Mouse (Mus musculus) brain, embryonic 14.5 days (tissue): ENCODE measurements around the gene Morn4. TPM values are rescaled to one million over a fixed set of nuclear protein-coding genes. Genes with fewer than 3 reads are reported as not detected.

Experiments used
- DNase-seq: peaks from one replicate; pipeline ENCODE4 v3.0.0-alpha.2; 2011; ENCODE audit warnings: low read depth
- CTCF ChIP-seq: fragments of 200-500 bp; IDR thresholded peaks from 2 replicates; pipeline ENCODE4 v1.5.1; 2012; ENCODE audit warnings: inconsistent platforms, mild to moderate bottlenecking, moderate library complexity, borderline replicate concordance; ENCODE audit not compliant: insufficient read depth, insufficient read length; ENCODE audit errors: extremely low read depth
- POLR2A ChIP-seq: fragments of 200-500 bp; IDR thresholded peaks from 2 replicates; pipeline ENCODE4 v1.6.1; 2012; ENCODE audit warnings: mild to moderate bottlenecking, inconsistent platforms, borderline replicate concordance; ENCODE audit not compliant: poor library complexity, insufficient read depth, insufficient read length, severe bottlenecking; ENCODE audit errors: extremely low read depth
- polyA plus RNA-seq: library from polyadenylated mRNA; depleted of rRNA; stranded (reverse); fragments of >200 nt; gene quantifications from 2 replicates; pipeline ENCODE4 v1.2.3, GENCODE M21; 2012

Gene Morn4
- polyA plus RNA-seq, 1 experiment, result 128 TPM

DNA sequence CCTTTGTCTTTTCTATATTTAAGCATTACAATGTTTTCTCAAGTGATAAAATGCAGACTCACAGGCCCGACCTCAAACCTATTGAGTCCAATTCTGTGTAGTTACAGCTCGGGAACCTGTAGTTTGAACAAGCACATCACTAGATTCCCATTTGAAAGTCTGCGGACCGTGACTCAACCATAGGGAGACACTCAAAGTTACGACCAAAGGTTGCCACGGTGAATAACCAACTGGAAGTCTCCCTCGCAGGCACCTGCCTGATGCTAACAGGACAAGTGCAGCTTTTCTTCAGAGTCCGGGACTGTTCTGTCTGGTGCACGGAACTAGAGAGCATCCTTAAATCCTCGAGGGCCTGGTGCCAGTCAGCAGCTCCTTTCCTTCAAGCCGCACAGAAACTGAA is 5.7 kb downstream of the Morn4 start:
- no peak for TF ChIP-seq CTCF
- TF ChIP-seq POLR2A, result no peak

DNA sequence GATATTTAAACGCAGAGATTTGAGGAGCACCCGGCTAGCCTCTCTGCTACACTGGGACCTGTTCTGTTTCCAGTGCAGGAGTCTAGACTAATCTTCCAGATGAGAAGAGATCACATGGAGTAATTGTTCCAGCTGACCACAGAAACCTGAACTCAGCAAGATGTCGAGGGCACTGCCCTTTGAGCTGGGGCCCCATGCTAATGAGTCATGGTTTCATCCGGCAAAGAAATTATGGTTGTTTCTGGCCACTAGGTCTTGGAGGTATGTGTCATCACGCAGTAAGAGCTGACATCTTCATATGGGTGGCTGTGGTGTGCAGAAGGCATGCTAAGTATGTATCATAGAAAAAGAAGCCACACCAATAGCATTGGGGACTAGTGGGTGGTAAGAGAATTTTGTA is 6.2 kb downstream of the Morn4 start:
- TF ChIP-seq POLR2A (no peak), CTCF (no peak)
- DNase-seq, result no peak

More for the DNA sequence above, 5.7 kb downstream of the Morn4 start:
- DNase-seq, result no peak

DNA sequence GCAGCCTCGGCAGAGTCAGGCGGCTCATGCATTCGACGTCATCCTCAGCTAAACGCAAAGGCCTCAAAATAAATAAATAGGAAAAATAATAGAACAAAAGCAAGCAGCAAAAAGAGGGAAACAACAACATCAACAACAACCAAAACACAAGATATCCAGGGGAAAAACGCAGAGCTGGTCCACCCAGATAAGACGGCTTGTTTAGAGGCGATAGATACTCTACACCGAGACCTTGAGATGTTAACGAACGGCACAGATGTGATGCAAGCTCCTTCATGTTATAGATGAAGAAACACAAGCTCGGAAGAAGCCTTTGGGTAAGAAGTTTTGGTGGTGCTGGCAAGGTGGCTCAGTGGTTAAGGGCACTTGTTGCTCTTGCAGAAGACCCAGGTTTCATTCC is 7.2 kb downstream of the Morn4 start:
- no peak for DNase-seq
- no peak for TF ChIP-seq POLR2A
- no peak for TF ChIP-seq CTCF

DNA sequence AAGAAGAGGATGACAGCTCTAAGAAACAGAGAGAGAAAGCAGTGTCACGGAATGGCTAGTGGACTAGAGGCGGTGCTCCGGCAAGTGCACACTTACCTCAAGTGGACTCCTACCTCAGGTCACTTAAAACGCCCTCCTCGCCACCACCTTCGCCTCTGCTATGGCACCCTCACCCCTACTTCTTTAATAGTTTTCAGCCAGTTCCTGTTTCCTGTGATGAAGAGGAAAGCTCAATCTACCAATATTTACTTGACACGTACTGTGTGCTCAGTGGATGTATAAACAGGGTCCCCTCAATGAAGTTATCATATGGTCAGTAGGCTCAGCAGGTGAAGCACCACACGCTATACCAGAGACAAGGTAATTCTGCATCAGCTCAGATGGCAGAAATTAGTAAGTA is 7.6 kb downstream of the Morn4 start:
- no peak for DNase-seq
- TF ChIP-seq CTCF (no peak), POLR2A (no peak)

DNA sequence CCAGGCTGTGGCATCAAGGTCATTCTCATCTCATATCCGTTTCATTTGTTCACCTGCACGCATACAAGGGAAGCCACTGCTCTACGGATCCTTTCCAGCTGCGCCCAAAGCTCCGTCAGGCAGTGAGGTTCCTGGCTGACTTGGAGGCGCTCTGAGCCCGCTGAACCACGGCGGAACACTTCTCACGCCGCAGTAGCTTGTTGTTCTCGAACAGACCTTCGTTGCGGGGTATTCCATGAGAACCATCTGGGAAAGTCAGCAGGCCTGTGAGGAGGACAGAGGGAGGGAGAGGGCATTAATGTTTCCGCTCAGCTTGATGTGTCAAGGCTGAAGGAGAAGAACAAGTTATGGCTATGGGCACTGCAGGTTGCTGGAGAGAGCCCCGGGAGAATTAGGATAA is 10.2 kb downstream of the Morn4 start:
- TF ChIP-seq POLR2A (no peak), CTCF (no peak)
- DNase-seq, result no peak

DNA sequence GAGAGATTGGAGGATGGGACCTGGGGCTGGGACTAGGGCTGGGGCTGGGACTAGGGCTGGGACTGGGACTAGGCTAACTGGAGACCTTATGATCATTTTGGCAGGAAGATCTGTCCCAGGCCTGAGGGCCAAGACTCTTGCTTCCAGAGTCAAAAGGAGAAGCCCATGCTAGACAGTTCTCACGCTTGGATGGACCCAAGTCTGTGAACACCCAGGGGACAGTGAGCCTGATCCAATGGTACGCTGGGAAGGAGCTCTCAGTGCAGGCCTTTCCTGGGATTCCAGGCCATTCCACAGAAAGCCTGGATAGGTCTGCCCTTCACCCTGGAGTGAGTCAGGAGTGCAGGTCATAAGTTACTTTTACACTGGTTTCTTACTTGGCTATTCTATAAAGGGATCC is 11.1 kb downstream of the Morn4 start:
- DNase-seq, result no peak
- TF ChIP-seq POLR2A (no peak), CTCF (no peak)

DNA sequence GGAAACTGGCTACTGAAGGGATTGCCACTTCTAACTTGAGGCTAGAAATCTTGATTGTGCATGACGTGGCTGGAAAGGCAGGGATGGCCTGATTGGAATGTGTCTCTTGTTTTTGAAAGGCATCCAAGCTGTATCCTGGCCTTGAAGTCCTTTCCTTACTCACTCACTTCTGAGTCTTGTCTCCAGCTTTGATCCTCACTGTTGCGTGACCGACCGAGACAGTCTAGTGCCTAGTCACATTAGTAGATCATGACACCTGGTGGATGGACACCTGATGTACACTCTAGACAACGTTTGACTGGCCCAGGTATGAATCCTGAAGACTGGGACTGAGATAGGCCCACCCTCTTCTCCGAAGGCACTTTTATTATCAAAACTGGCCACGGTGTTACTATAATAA is 13.4 kb downstream of the Morn4 start:
- TF ChIP-seq CTCF (no peak), POLR2A (no peak)
- no peak for DNase-seq

DNA sequence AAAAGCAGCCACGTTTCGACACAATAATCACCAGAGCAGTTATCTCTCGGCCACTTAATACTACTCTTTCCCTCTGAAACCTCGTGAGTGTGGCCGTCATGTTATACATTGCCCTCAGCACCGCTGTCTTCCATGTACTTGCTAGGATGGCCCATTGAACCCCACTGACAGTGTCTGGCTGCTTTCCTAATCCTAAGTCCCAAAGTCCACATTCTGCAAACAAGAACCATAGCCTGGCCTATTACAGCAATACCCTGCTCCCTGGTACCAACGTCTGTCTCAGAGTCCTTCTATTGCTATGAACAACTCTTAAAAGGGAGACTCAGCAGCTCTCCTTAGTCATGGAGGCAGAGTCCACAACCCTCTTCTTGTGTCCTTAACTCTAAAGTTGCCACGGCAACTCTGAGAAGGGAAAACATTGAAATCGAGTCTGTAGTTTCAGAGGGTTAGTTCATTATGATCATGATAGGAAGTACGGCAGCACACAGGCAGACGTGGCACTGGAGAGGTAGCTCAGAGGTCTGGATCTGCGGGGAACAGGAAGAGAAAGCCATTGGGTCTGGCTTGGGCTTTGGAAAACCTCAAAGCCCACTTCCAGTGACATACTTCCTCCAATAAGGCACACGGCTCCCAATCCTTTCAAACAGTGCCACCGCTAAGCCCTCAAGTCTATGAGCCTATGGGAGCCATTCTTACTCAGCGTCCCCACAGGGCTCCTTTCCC is 14.1 kb downstream of the Morn4 start:
- no peak for DNase-seq
- TF ChIP-seq POLR2A (no peak), CTCF (no peak)

DNA sequence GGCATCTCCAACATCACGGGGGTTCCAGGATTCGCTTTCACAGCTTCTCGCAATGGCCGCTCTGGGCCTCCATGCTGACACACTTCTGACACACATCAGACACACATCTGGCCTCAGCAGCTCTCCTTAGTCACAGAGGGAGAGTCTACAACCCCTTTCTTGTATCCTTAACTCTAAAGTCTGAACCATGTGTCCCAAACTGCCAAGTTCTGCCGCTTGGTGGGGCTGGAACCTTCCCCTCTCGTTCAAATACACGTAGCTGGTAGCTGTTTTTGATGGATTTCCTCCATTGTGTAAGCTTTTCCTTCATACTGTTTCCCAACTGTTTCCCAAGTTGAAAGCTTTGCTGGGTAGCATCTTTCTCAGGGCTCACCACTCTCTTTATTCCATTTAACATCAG is 14.9 kb downstream of the Morn4 start:
- TF ChIP-seq CTCF, result no peak; the same call in 1 of the 2 replicates
- no peak for TF ChIP-seq POLR2A
- DNase-seq, result no peak

DNA sequence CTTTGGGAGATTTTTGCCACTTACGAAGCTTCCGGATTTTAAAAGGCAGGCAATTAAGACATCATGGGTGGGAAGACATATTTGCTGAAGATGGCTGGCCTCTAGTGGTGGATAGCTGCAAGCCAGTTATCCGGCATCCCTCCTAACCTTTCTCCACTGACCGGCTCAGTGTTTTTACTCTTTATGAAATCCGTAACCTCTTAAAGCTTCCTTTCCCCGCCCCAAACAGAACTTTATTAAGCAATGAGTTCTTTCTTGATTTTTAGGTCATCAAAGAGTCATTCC is 17.0 kb downstream of the Morn4 start:
- DNase-seq, result peak; percentile 38
- TF ChIP-seq POLR2A, result no peak
- TF ChIP-seq CTCF, result peak; percentile 51; the same call in 1 of the 2 replicates

DNA sequence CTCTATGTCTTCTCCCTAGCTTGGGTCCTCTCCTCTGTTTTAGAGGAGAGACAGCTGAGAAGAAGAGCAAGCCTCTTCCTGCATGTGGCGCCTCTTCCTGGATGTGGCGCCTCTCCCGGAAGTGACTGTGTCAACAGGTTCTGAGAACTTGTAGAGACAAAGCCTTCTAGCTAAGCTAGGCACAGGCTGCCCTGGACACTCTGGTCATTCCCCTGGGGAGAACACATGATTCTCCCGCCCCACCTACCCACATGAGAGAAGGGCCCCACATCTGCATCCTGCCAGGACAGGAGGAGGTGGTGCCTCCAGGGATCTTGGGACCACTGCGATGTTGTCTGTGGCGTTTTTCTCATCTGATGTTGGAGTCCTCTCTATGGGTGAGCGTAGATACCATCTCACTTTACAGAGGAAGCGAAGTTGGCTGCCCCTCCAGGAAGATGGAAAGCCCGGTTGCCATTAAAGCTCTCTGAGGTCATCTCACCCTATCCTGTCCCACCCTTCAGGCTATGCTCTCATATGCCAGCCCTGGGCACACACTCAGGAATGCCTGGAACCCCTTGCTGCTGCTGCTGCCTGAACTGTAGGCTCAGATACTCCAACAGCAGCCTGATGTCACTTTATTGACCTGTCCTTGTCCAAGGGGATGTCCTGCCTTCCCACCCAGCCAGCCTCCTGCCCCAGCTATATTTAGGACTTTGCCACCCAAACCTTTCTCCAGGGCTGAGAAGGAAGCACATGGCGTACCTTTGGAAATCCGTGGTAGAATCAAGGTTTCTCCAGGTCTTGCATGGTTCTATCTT is 17.5 kb downstream of the Morn4 start:
- TF ChIP-seq POLR2A (no peak), CTCF (no peak)
- DNase-seq, result no peak

DNA sequence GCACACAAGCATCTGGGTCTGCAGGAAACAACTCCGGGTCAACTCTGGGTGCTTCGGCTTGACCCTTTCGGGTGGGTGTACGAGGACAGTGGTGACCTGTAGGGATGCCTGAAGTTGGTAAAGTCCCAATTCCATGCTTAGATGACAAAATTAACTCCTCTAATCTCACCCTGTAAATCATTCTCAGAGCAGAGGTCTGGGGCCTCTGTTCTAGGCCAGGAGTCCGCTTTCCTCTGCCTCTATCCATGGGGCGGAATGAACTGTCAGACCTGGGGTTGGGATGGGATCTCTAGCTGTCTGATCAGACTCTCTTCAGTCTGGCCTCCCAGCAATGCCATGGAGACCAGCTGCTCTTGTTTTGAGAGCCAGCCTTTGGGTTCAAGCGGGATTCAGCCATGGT is 24.7 kb downstream of the Morn4 start:
- TF ChIP-seq CTCF (no peak), POLR2A (no peak)
- DNase-seq, result no peak

DNA sequence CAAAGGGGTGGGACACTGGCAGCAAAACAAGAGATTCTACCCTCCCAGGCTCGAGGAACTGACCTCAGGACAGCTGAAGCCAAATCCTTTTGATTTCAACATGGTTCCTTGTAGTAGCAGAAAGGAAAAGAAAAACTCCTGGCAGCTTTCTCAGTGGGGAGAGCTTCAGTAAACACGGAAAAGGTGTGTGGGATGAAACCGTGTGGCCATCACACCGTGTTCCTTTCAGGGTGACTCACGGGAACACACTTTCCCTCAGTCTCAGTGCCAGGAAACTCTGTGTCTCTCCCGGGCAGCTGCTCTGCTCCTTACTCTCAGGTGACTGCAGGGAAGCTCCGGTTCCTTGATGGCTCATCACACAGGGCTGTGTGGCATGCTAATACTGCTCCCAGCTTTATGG is 27.7 kb downstream of the Morn4 start:
- TF ChIP-seq POLR2A, result no peak
- no peak for TF ChIP-seq CTCF
- DNase-seq, result no peak
